Mouse (Mus musculus) central nervous system, embryonic 14 days (tissue): ENCODE results near the gene Fam20c. TPM values are rescaled to one million over a fixed set of nuclear protein-coding genes. Genes with fewer than 3 reads are reported as not detected.

Experiments used
- polyA plus RNA-seq: library from polyadenylated mRNA; depleted of rRNA; stranded (reverse); fragments of >200 nt; gene quantifications from 2 replicates; pipeline ENCODE4 v1.2.3, GENCODE M21; 2012; rRNA removed

The Fam20c gene
- polyA plus RNA-seq, result 51.2 and 55.3 TPM in 2 replicates

GRCm38 (mm10) chr5:138754303-138755120 lies at the start of gene Fam20c:
TSS of gene Fam20c (plus strand) at chr5:138754514.

GRCm38 (mm10) chr5:138819780-138820179 lies 65.5 kb downstream of the Fam20c start, which contains the start of gene Gm5294:
TSS of gene Gm5294 (plus strand) at chr5:138820080.

Other genes starting within 250 kb of the Fam20c start
- gene 1700123K08Rik, start 189.8 kb upstream of the Fam20c start, polyA plus RNA-seq, result not detected in 2 replicates
- gene Zfp68, start 134.8 kb upstream of the Fam20c start, polyA plus RNA-seq, result 43.0 and 49.1 TPM in 2 replicates
- gene A430033K04Rik, start 131.7 kb upstream of the Fam20c start, polyA plus RNA-seq, result 16.7 and 16.8 TPM in 2 replicates
- gene Gm5294, start 65.6 kb downstream of the Fam20c start, polyA plus RNA-seq, result 0.09 and 0.21 TPM in 2 replicates
- 10.9 and 16.0 TPM in 2 replicates for gene Pdgfa, start 242.9 kb downstream of the Fam20c start, polyA plus RNA-seq